Mouse (Mus musculus): ENCODE measurements around the gene Gpr85. TPM values are rescaled to one million over a fixed set of nuclear protein-coding genes. Genes with fewer than 3 reads are reported as not detected.
A peak's percentile ranks its signal among the peaks of the same experiment; 100 is the strongest.

Gene Gpr85
- polyA plus RNA-seq, 1 experiment, result 0.30 TPM

- Histone ChIP-seq H3K4me3 (ENCODE audit: control insufficient read depth, insufficient read depth, low read length) (no peak overlapping the region), H3K27ac (ENCODE audit: control insufficient read depth, insufficient read depth, low read length) (no peak overlapping the region), H3K4me1 (replicated peaks; ENCODE audit: control insufficient read depth, insufficient read depth, low read length) (no peaks in the 10 kb centered on the region), H3K36me3 (ENCODE audit: control insufficient read depth, insufficient read depth, low read length) (no peaks in the 10 kb centered on the region), H3K27me3 (ENCODE audit: control insufficient read depth, insufficient read depth, low read length) (no peaks in the 10 kb centered on the region)
- TF ChIP-seq CTCF (IDR thresholded peaks at IDR 0.05; ENCODE audit: borderline replicate concordance, control insufficient read depth, extremely low read depth, insufficient read depth, low read length, poor library complexity) (no peak), POLR2A (IDR thresholded peaks at IDR 0.05; ENCODE audit: control insufficient read depth, extremely low read depth, insufficient read depth, low read length, poor library complexity) (no peak)
- WGBS, result 81% methylated on average over 1 of the region's 1 CpGs
- DNase-seq, result no peak
These were observed 10.9 kb downstream of the Gpr85 start for GRCm38 (mm10) chr6:13828877-13829276.

- DNase-seq, result no peak
- H3K4me3 ChIP-seq (ENCODE audit: control insufficient read depth, insufficient read depth, low read length), result no peak overlapping the region
- H3K36me3 ChIP-seq (ENCODE audit: control insufficient read depth, insufficient read depth, low read length), result no peaks in the 10 kb centered on the region
- TF ChIP-seq POLR2A (IDR thresholded peaks at IDR 0.05; ENCODE audit: control insufficient read depth, extremely low read depth, insufficient read depth, low read length, poor library complexity) (no peak), CTCF (IDR thresholded peaks at IDR 0.05; ENCODE audit: borderline replicate concordance, control insufficient read depth, extremely low read depth, insufficient read depth, low read length, poor library complexity) (no peak)
- no peak overlapping the region for H3K27ac ChIP-seq (ENCODE audit: control insufficient read depth, insufficient read depth, low read length)
- H3K4me1 ChIP-seq (replicated peaks; ENCODE audit: control insufficient read depth, insufficient read depth, low read length), result no peaks in the 10 kb centered on the region
- no peaks in the 10 kb centered on the region for H3K27me3 ChIP-seq (ENCODE audit: control insufficient read depth, insufficient read depth, low read length)
These were observed 23.1 kb downstream of the Gpr85 start for GRCm38 (mm10) chr6:13816661-13817060.

- Histone ChIP-seq H3K27ac (ENCODE audit: control insufficient read depth, insufficient read depth, low read length) (no peak overlapping the region), H3K27me3 (ENCODE audit: control insufficient read depth, insufficient read depth, low read length) (no peaks in the 10 kb centered on the region), H3K4me3 (ENCODE audit: control insufficient read depth, insufficient read depth, low read length) (no peak overlapping the region), H3K36me3 (ENCODE audit: control insufficient read depth, insufficient read depth, low read length) (no peaks in the 10 kb centered on the region), H3K4me1 (replicated peaks; ENCODE audit: control insufficient read depth, insufficient read depth, low read length) (no peaks in the 10 kb centered on the region)
- WGBS, result 89% methylated on average over 4 of the region's 4 CpGs
- TF ChIP-seq CTCF (IDR thresholded peaks at IDR 0.05; ENCODE audit: borderline replicate concordance, control insufficient read depth, extremely low read depth, insufficient read depth, low read length, poor library complexity), result no peak
- TF ChIP-seq POLR2A (IDR thresholded peaks at IDR 0.05; ENCODE audit: control insufficient read depth, extremely low read depth, insufficient read depth, low read length, poor library complexity), result no peak
- no peak for DNase-seq
These were observed 27.6 kb downstream of the Gpr85 start for GRCm38 (mm10) chr6:13812157-13812556.

- H3K4me3 ChIP-seq (ENCODE audit: control insufficient read depth, insufficient read depth, low read length), result no peak overlapping the region
- WGBS, result 6% methylated on average over 7 of the region's 7 CpGs
- no peaks in the 10 kb centered on the region for H3K36me3 ChIP-seq (ENCODE audit: control insufficient read depth, insufficient read depth, low read length)
- peak; percentile 2 for DNase-seq
- no peaks in the 10 kb centered on the region for H3K27me3 ChIP-seq (ENCODE audit: control insufficient read depth, insufficient read depth, low read length)
- no peak for TF ChIP-seq POLR2A (IDR thresholded peaks at IDR 0.05; ENCODE audit: control insufficient read depth, extremely low read depth, insufficient read depth, low read length, poor library complexity)
- TF ChIP-seq CTCF (IDR thresholded peaks at IDR 0.05; ENCODE audit: borderline replicate concordance, control insufficient read depth, extremely low read depth, insufficient read depth, low read length, poor library complexity), result no peak
- no peaks in the 10 kb centered on the region for H3K4me1 ChIP-seq (replicated peaks; ENCODE audit: control insufficient read depth, insufficient read depth, low read length)
- no peak overlapping the region for H3K27ac ChIP-seq (ENCODE audit: control insufficient read depth, insufficient read depth, low read length)
These were observed 39.7 kb downstream of the Gpr85 start for GRCm38 (mm10) chr6:13800071-13800470.

- no peaks in the 10 kb centered on the region for H3K4me1 ChIP-seq (replicated peaks; ENCODE audit: control insufficient read depth, insufficient read depth, low read length)
- TF ChIP-seq CTCF (IDR thresholded peaks at IDR 0.05; ENCODE audit: borderline replicate concordance, control insufficient read depth, extremely low read depth, insufficient read depth, low read length, poor library complexity) (no peak), POLR2A (IDR thresholded peaks at IDR 0.05; ENCODE audit: control insufficient read depth, extremely low read depth, insufficient read depth, low read length, poor library complexity) (no peak)
- no peaks in the 10 kb centered on the region for H3K27me3 ChIP-seq (ENCODE audit: control insufficient read depth, insufficient read depth, low read length)
- no peak overlapping the region for H3K27ac ChIP-seq (ENCODE audit: control insufficient read depth, insufficient read depth, low read length)
- H3K36me3 ChIP-seq (ENCODE audit: control insufficient read depth, insufficient read depth, low read length), result no peaks in the 10 kb centered on the region
- no peak for DNase-seq
- no peak overlapping the region for H3K4me3 ChIP-seq (ENCODE audit: control insufficient read depth, insufficient read depth, low read length)
These were observed 42.4 kb downstream of the Gpr85 start for GRCm38 (mm10) chr6:13797389-13797788.

Other genes with a start within 250 kb of the Gpr85 start
- 11.3 and 12.4 TPM in 2 replicates for gene Tmem168, start 231.8 kb downstream of the Gpr85 start, polyA plus RNA-seq (2012; rRNA removed)
- 2.9 and 3.3 TPM in 2 replicates for gene Bmt2, start 162.0 kb downstream of the Gpr85 start, polyA plus RNA-seq (2012; rRNA removed)
- 22.5 and 30.0 TPM in 2 replicates for gene 2610001J05Rik, start 31.6 kb upstream of the Gpr85 start, polyA plus RNA-seq (2012; rRNA removed)